Mouse (Mus musculus): ENCODE measurements around the gene Ugt1a7c. TPM values are rescaled to one million over a fixed set of nuclear protein-coding genes. Genes with fewer than 3 reads are reported as not detected.

The Ugt1a7c gene
- polyA plus RNA-seq, 1 experiment from 2014 or later, result 1.7 TPM

DNA sequence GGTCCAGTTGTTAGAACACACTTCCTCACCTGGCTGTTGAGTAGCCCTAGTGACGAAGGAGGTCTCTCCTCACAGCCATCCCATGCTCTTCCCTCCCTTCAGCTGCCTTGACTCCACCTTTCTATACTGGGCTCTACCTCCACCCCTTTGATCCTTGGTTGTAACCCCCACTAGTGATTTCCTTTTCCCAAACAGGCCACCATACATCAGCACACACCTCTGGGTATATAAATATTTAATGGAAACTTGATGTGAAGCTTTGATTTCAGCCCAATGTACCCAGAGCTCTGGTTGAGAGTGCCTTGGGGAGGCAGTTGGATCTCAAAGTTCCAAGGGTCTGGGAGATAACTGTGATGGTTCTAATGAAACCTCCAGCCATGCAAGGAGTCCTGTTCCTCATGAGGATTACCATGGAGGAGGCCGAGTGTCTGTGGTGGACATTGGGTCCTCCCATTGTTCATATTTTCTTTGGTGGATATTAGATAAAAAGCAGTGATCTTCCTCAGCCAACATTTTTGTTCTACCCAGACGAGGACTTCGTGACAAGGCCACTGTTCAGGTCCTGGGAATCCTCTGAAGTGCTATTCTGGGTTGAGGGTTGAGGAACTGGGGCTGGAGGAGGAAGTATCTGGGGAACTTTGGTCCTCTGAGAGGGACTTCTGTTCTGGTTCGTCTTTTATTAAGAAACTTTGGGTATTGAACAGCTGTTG lies 132.0 kb downstream of the Ugt1a7c start, which contains the start of gene Mroh2a:
Mroh2a (plus strand) TSS at position 317 of the 710 bp plus-strand sequence.
- 32% methylated on average over 5 of the region's 5 CpGs for WGBS (ENCODE audit: insufficient replicate concordance)
- no peak for DNase-seq
- Histone ChIP-seq H3K27me3 (no peaks in the 10 kb centered on the region), H3K9ac (no peak within 1 kb of the TSS), H3K4me2 (no peak within 1 kb of the TSS), H3K4me3 (replicated peaks) (no peak within 1 kb of the TSS), H3K4me1 (replicated peaks) (no peaks in the 10 kb centered on the region), H3K9me3 (replicated peaks) (peaks cover 47% of the 10 kb centered on the region), H3K36me3 (no peaks in the 10 kb centered on the region), H3K27ac (no peak within 1 kb of the TSS)
- ATAC-seq (ENCODE audit: low read depth), result no peak

DNA sequence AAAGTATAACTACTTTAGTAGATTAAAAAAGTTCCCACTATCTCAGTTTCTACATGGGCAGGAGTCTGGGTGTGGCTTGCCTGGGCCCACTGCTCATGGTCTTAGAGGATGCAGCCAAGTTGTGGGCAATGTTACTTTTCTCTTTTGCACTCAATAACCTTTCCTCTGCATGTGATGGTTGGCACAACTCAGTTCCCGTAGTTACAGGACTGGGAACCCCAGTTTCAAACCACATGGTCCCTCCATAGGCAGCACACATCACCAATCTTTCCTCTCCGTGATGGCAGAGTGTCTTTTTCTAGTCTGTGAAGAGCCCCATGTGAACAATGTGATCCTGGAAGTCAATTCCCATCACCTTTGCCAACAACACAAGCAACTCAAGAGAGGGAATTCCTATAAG lies 132.6 kb downstream of the Ugt1a7c start:
- no peak overlapping the region for H3K9ac ChIP-seq
- DNase-seq, result no peak

DNA sequence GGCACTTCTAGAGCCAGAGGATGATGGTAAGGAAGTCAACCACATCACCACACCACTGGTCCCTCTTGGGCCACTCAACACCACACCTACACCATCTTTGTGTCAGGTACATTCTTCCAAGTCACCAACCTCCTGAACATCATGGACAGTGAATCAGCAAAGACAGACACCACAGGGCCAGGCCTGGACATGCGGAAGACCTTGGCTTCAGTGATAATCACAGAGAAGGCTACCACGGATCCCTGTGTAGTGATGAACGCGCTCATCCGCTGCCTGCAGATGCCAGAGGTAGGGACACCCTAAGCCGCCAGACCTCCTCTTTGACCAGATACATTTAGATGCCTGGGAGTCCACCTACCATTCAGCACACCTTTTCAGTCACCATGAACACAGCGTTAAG lies 133.3 kb downstream of the Ugt1a7c start:
- no peak overlapping the region for H3K4me2 ChIP-seq
- H3K36me3 ChIP-seq, result no peaks in the 10 kb centered on the region
- peaks cover 60% of the 10 kb centered on the region for H3K9me3 ChIP-seq (replicated peaks)
- H3K4me3 ChIP-seq (replicated peaks), result no peak overlapping the region
- DNase-seq (no peak), ATAC-seq (ENCODE audit: low read depth) (no peak)
- WGBS (ENCODE audit: insufficient replicate concordance), result 57% methylated on average over 7 of the region's 7 CpGs
- no peaks in the 10 kb centered on the region for H3K4me1 ChIP-seq (replicated peaks)
- H3K9ac ChIP-seq, result no peak overlapping the region
- H3K27ac ChIP-seq, result no peak overlapping the region
- no peaks in the 10 kb centered on the region for H3K27me3 ChIP-seq

More for the DNA sequence above, 132.6 kb downstream of the Ugt1a7c start:
- Histone ChIP-seq H3K4me1 (replicated peaks) (no peaks in the 10 kb centered on the region), H3K4me2 (no peak overlapping the region), H3K36me3 (no peaks in the 10 kb centered on the region), H3K27me3 (no peaks in the 10 kb centered on the region), H3K4me3 (replicated peaks) (no peak overlapping the region), H3K9me3 (replicated peaks) (peaks cover 54% of the 10 kb centered on the region), H3K27ac (no peak overlapping the region)
- 42% methylated on average over 2 of the region's 2 CpGs for WGBS (ENCODE audit: insufficient replicate concordance)
- no peak for ATAC-seq (ENCODE audit: low read depth)

DNA sequence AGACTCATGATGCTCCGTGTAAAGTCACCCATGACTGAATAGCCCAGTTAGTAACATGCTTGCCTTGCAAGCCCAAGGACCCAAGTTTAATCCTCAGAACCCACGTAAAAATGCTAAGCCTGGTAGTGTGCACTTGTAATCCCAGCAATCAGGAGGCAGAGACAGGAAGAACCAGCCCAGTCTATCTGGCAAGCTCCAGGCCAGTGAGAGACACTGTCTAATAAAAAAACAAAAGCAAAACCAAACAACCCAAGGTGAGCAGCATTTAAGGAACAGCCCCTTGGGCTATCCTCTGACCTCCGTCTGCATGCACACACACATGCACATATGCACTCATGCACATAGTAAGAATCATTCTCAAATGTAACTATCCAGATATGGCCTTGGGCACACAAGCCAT lies 134.7 kb downstream of the Ugt1a7c start:
- Histone ChIP-seq H3K36me3 (no peaks in the 10 kb centered on the region), H3K4me2 (no peak overlapping the region), H3K4me1 (replicated peaks) (no peaks in the 10 kb centered on the region), H3K27me3 (no peaks in the 10 kb centered on the region), H3K9me3 (replicated peaks) (peaks cover 74% of the 10 kb centered on the region), H3K27ac (no peak overlapping the region), H3K9ac (no peak overlapping the region), H3K4me3 (replicated peaks) (no peak overlapping the region)
- DNase-seq, result no peak
- WGBS (ENCODE audit: insufficient replicate concordance), result 54% methylated on average over 3 of the region's 3 CpGs
- ATAC-seq (ENCODE audit: low read depth), result no peak

DNA sequence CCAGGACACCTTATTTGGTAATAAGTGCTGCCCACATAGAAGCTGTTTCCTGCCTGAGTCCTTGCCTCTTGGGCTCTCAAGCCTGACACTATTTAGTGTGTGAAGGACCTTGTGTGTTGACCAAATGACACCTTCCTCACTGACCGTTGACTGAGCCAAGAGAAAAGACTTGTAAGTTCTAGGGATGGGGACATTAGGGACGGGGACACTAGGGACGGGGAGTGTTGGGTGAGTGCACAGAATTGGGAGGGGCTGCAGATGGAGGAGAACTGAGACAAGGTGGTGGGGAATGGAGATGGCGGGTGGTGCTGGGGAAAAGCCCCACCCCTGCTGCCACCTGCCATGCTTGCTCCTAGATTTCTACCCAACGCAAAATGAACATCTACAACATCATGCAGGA lies 135.1 kb downstream of the Ugt1a7c start:
- H3K4me2 ChIP-seq, result no peak overlapping the region
- 62% methylated on average over 5 of the region's 5 CpGs for WGBS (ENCODE audit: insufficient replicate concordance)
- H3K27me3 ChIP-seq, result no peaks in the 10 kb centered on the region
- no peak overlapping the region for H3K9ac ChIP-seq
- H3K4me1 ChIP-seq (replicated peaks), result no peaks in the 10 kb centered on the region
- H3K4me3 ChIP-seq (replicated peaks), result no peak overlapping the region
- H3K36me3 ChIP-seq, result no peaks in the 10 kb centered on the region
- peaks cover 78% of the 10 kb centered on the region for H3K9me3 ChIP-seq (replicated peaks)
- H3K27ac ChIP-seq, result no peak overlapping the region
- ATAC-seq (ENCODE audit: low read depth) (0 out of 2 replicates have a peak, but pooled peaks have one; percentile 8), DNase-seq (no peak)

DNA sequence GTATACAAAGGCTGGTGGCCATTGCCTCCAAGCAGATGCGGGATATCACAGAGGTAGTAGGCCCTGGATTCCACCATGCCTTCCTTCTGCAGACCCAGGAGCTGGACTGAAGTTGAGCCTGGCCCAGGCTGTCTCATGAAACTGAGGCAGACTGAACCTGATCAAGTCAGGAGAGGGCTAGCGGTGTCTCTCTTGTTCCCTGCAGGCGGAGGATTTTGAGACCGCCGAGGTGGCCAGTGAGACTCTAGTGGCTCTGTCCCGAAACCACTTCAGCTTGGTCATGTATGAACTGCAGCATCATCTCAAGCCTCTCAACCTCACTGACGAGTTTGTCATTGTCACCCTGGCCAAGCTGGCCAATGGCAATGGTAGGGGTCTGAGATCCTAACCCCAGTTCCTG lies 135.6 kb downstream of the Ugt1a7c start:
- Histone ChIP-seq H3K9ac (no peak overlapping the region), H3K4me2 (no peak overlapping the region), H3K27ac (no peak overlapping the region), H3K4me3 (replicated peaks) (no peak overlapping the region), H3K36me3 (no peaks in the 10 kb centered on the region), H3K9me3 (replicated peaks) (peaks cover 81% of the 10 kb centered on the region), H3K4me1 (replicated peaks) (no peaks in the 10 kb centered on the region), H3K27me3 (no peaks in the 10 kb centered on the region)
- ATAC-seq (ENCODE audit: low read depth) (no peak), DNase-seq (no peak)
- whole genome bisulfite sequencing (ENCODE audit: insufficient replicate concordance), result 59% methylated on average over 7 of the region's 7 CpGs

DNA sequence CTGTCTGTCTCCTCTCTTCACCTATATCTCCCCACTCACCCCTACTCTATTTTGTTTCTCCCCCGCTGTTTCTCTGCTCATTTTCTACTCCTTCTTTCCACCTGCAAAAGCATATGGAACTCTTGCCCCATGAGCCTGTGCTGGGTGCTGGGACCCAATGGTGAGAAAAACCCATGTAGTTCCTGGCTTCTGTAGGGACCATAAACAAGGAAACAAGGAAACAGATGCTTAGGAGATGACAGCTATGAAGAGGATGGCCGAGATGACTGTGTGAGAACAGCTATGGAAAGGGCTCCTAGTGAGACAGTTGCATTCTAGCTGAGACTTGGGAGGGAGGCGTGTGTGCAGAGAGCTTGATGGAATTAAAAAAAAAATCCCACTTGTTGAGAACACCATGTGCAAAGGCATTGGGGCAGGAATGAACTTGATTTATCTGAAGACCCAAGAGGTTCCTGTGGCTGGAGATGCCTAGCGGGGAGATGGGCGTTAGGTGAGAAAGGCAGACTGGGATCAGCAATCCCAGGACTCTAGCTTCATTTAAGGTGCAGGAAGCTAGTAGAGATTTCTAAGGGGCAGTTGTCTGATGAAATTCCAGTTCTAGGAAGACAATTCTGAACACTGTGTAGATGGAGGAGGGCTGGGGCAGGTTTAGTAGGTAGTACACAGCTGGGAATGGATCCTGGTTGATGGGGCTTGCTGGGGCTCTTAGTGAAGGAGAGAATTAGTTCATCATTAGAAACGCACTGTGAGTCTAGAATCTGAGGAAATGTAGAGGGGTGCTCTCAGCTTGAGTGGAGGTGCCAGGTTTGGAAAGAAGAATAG lies 136.3 kb downstream of the Ugt1a7c start:
- H3K9me3 ChIP-seq (replicated peaks), result peaks cover 82% of the 10 kb centered on the region
- 57% methylated on average over 6 of the region's 6 CpGs for WGBS (ENCODE audit: insufficient replicate concordance)
- no peak overlapping the region for H3K4me3 ChIP-seq (replicated peaks)
- no peaks in the 10 kb centered on the region for H3K36me3 ChIP-seq
- H3K9ac ChIP-seq, result no peak overlapping the region
- no peaks in the 10 kb centered on the region for H3K4me1 ChIP-seq (replicated peaks)
- no peak overlapping the region for H3K27ac ChIP-seq
- H3K4me2 ChIP-seq, result no peak overlapping the region
- DNase-seq (no peak), ATAC-seq (ENCODE audit: low read depth) (no peak)
- H3K27me3 ChIP-seq, result no peaks in the 10 kb centered on the region

DNA sequence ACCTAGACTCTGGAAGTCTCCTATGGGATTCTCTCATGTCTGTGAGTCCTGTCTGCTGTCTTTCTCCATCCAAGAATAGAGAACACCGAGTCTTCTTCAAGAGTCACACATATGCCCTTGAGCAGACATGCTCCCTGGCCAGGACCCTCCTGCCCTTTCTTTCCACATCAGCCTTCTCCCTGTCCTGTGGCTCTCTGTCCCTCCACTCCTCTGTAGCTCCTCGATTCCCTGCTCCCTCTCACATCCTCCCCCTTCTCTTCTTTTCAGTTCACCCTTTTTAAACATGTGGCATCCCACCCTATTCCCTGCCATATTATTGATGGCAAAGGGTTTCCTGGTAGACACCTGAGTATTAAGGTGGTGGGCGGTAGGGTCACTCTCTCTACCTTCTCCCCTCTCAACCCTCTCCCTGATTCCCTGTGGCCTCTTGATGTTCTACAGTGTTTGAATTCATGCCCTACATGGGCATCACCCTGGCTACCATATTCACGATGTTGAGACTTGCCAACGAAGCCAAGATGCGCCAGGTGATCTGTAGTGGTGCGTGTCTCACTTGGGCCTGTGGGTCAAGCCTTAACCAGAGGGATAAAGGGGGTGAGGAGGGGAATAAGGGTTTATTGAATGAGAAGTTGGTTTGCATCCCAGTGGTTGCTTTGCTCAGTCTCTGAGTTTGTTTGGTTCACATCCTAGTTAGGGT lies 137.1 kb downstream of the Ugt1a7c start:
- Histone ChIP-seq H3K36me3 (no peaks in the 10 kb centered on the region), H3K4me3 (replicated peaks) (no peak overlapping the region), H3K27ac (no peak overlapping the region), H3K4me1 (replicated peaks) (no peaks in the 10 kb centered on the region), H3K4me2 (no peak overlapping the region), H3K27me3 (no peaks in the 10 kb centered on the region), H3K9me3 (replicated peaks) (peaks cover 79% of the 10 kb centered on the region), H3K9ac (no peak overlapping the region)
- DNase-seq, result no peak
- 49% methylated on average over 7 of the region's 7 CpGs for WGBS (ENCODE audit: insufficient replicate concordance)
- ATAC-seq (ENCODE audit: low read depth), result no peak

DNA sequence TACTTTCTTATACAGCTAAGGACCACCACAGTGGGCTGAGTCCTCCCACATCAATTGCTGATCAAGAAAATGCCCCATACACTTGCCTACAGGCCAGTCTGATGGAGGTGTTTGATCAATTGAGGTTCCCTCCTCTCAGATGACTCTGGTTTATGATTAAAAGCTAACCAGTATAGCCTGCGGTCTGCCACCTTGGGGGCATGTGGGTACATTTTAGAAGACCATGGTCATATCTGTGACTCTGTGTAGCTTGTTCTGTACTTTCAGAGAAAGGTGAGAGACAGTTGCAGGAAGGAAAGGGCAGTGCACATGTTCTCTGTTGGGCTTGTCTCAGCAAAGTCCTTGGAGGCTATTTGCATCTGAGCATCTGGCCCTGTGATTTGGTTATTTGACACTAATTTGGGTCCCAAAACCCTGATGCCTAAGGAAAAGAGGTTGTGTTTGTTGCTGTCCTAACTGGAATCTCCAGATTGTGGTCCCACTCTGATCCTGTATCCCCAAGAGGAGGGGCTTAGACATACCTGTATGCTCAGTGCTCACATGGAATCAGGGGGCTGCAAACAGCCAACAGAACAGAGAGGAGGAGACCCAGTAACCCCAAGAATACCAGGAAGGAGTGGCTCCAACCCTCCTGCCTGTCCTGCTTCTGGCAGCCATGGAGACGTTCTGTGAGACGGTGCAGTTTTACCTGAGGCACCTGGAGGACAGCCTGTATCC lies 138.0 kb downstream of the Ugt1a7c start:
- no peaks in the 10 kb centered on the region for H3K36me3 ChIP-seq
- H3K4me2 ChIP-seq, result no peak overlapping the region
- 47% methylated on average over 3 of the region's 3 CpGs for WGBS (ENCODE audit: insufficient replicate concordance)
- H3K4me3 ChIP-seq (replicated peaks), result no peak overlapping the region
- no peak overlapping the region for H3K27ac ChIP-seq
- no peak overlapping the region for H3K9ac ChIP-seq
- ATAC-seq (ENCODE audit: low read depth) (0 out of 2 replicates have a peak, but pooled peaks have one; percentile 2), DNase-seq (no peak)
- H3K9me3 ChIP-seq (replicated peaks), result peaks cover 81% of the 10 kb centered on the region
- H3K27me3 ChIP-seq, result no peaks in the 10 kb centered on the region
- no peaks in the 10 kb centered on the region for H3K4me1 ChIP-seq (replicated peaks)

DNA sequence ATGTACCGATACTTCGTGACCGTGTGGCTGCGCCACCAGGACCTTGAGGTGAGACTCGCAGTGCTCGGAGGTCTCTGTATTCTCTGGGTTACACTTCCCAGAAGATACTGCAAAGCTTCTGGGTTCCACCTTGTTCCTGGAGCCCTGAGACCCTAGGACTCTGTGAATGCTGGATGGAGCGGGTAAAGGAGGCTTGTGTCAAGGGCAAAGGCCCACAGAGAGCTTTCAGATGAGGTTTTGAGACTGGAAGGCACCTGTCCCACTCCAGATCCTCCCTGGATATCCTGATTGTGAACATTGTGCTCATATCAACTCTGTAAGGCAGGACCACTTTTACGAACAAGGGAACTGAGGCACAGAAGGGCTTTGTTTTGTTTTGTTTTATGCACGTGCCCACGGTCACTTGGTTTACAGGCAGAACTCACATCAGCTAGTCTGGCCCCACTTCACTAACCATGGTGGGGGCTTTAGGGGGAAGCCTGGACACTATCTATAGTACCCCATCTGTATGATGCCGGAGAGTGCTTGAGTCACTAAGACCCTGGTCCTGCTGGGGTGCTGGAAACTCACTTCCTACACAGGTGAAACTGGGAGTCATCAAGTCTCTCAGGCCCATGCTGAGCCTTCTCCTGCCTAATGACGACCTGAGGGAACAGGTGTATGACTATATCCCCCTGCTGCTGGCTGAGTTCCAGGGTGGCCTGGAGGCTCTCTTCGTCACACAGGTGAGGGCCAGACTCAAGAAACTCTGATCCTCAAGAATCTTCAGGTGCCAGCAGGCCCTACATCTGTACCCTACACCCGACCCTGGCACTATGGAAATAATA lies 138.8 kb downstream of the Ugt1a7c start:
- Histone ChIP-seq H3K36me3 (no peaks in the 10 kb centered on the region), H3K9ac (no peak overlapping the region), H3K4me1 (replicated peaks) (no peaks in the 10 kb centered on the region), H3K27me3 (no peaks in the 10 kb centered on the region), H3K4me2 (no peak overlapping the region), H3K4me3 (replicated peaks) (no peak overlapping the region), H3K27ac (no peak overlapping the region), H3K9me3 (replicated peaks) (peaks cover 83% of the 10 kb centered on the region)
- ATAC-seq (ENCODE audit: low read depth) (0 out of 2 replicates have a peak, but pooled peaks have one; percentile 3), DNase-seq (no peak)
- WGBS (ENCODE audit: insufficient replicate concordance), result 54% methylated on average over 14 of the region's 14 CpGs
